Mouse (Mus musculus) limb, embryonic 11.5 days (tissue): ENCODE measurements at regions not wholly inside any gene's neighbourhood (a gene's known extent, or its start where the extent isn't known, plus 50 kb on each side); places are given as distances from the start of the nearest gene placed in this dataset.

Experiments used
- ATAC-seq: fragments of 200-750 bp; cut with Nextera tagmentation; 2 replicates; pipeline ENCODE4 v1.8.0; 2017; ENCODE audit warnings: low read depth; ENCODE audit not compliant: insufficient number of reproducible peaks, low FRiP score, low TSS enrichment
- DNase-seq: peaks from one replicate; pipeline ENCODE4 v3.0.0-alpha.2; 2015; ENCODE audit warnings: low spot score
- H3K27ac ChIP-seq: fragments of 300-500 bp; sonication (generic); replicated peaks from 2 replicates; pipeline ENCODE4 v1.5.1; 2014; ENCODE audit warnings: low read depth, mild to moderate bottlenecking, low read length
- H3K27me3 ChIP-seq: fragments of 300-500 bp; sonication (generic); 2 replicates; pipeline ENCODE4 v1.6.1; 2014; ENCODE audit warnings: mild to moderate bottlenecking, low read length, mixed read lengths; ENCODE audit not compliant: control insufficient read depth, insufficient read depth
- H3K36me3 ChIP-seq: fragments of 300-500 bp; sonication (generic); 2 replicates; pipeline ENCODE4 v1.6.1; 2014; ENCODE audit warnings: mild to moderate bottlenecking, low read length, moderate library complexity, mixed read lengths; ENCODE audit not compliant: control insufficient read depth, insufficient read depth
- H3K4me1 ChIP-seq: fragments of 300-500 bp; sonication (generic); 2 replicates; pipeline ENCODE4 v1.6.1; 2014; ENCODE audit warnings: low read length, mixed read lengths; ENCODE audit not compliant: control insufficient read depth, insufficient read depth
- H3K4me2 ChIP-seq: fragments of 300-500 bp; sonication (generic); 2 replicates; pipeline ENCODE4 v1.6.1; 2014; ENCODE audit warnings: low read depth, mild to moderate bottlenecking, moderate library complexity; ENCODE audit not compliant: severe bottlenecking
- H3K4me3 ChIP-seq: fragments of 300-500 bp; sonication (generic); 2 replicates; pipeline ENCODE4 v1.5.1; 2014; ENCODE audit warnings: low read depth, low read length
- H3K9ac ChIP-seq: fragments of 300-500 bp; sonication (generic); 2 replicates; pipeline ENCODE4 v1.6.1; 2014; ENCODE audit warnings: mild to moderate bottlenecking, low read length
- H3K9me3 ChIP-seq: fragments of 300-500 bp; sonication (generic); 2 replicates; pipeline ENCODE4 v1.6.1; 2016; ENCODE audit warnings: low read length; ENCODE audit not compliant: control insufficient read depth
- WGBS: fragments of 180-500 bp; shearing (Covaris S2); extraction: QIAGEN DNeasy Blood & Tissue Kit; methylation state at CpG from one replicate; pipeline ENCODE4 v1.1.7; 2014; 5-methylcytosine and 5-hydroxymethylcytosine counted together

DNA sequence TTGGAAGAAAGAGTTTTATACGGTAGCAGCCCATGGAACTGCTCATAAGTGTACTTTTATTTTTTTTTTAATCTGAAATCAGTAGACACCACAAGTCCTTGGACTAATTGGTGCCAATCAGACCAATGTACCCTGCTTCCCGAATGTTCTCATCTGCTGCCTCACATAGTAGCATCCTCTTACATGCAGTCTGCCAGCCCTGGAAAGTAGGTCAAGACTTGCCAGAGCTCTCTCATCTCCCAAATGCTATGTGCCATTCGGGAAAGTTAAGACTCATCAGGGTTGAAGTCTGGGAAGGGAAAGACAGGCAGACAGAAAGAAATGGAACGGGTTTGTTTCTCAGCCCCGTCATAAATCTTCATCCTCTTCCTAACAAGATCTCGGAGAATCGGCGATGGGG lies 115.2 kb upstream of the Rbms3 start:
- no peak overlapping the region for H3K4me2 ChIP-seq
- H3K9ac ChIP-seq, result no peak overlapping the region
- H3K36me3 ChIP-seq, result no peaks in the 10 kb centered on the region
- ATAC-seq, result no peak
- no peaks in the 10 kb centered on the region for H3K9me3 ChIP-seq
- WGBS, result 91% methylated on average over 8 of the region's 8 CpGs
- DNase-seq, result no peak
- no peaks in the 10 kb centered on the region for H3K4me1 ChIP-seq
- H3K27ac ChIP-seq, result no peak overlapping the region
- H3K4me3 ChIP-seq, result no peak overlapping the region
- H3K27me3 ChIP-seq, result no peaks in the 10 kb centered on the region

- Histone ChIP-seq H3K4me3 (no peak overlapping the region), H3K27ac (no peak overlapping the region), H3K9ac (no peak overlapping the region), H3K27me3 (no peaks in the 10 kb centered on the region), H3K4me2 (no peak overlapping the region), H3K4me1 (no peaks in the 10 kb centered on the region), H3K9me3 (no peaks in the 10 kb centered on the region), H3K36me3 (no peaks in the 10 kb centered on the region)
- WGBS, result 91% methylated on average over 6 of the region's 6 CpGs
- ATAC-seq (no peak), DNase-seq (no peak)
These were observed 99.7 kb upstream of the Rbms3 start for GRCm38 (mm10) chr9:117729366-117729765.

- DNase-seq, result peak; percentile 31
- 74% methylated on average over 7 of the region's 7 CpGs for WGBS
These were observed 90.5 kb upstream of the Rbms3 start for GRCm38 (mm10) chr9:117720161-117720598.

GRCm38 (mm10) chr9:117717346-117717745 lies 87.6 kb upstream of the Rbms3 start:
- Histone ChIP-seq H3K27me3 (no peaks in the 10 kb centered on the region), H3K4me2 (no peak overlapping the region), H3K4me1 (no peaks in the 10 kb centered on the region), H3K27ac (no peak overlapping the region), H3K9me3 (no peaks in the 10 kb centered on the region), H3K4me3 (no peak overlapping the region), H3K9ac (no peak overlapping the region), H3K36me3 (no peaks in the 10 kb centered on the region)
- ATAC-seq (no peak), DNase-seq (no peak)
- WGBS, result 86% methylated on average over 4 of the region's 4 CpGs

More at GRCm38 (mm10) chr9:117720161-117720598, 90.5 kb upstream of the Rbms3 start:
- H3K36me3 ChIP-seq, result no peaks in the 10 kb centered on the region
- H3K27me3 ChIP-seq, result no peaks in the 10 kb centered on the region
- ATAC-seq, result no peak
- H3K9ac ChIP-seq, result no peak overlapping the region
- H3K4me1 ChIP-seq, result no peaks in the 10 kb centered on the region
- no peak overlapping the region for H3K27ac ChIP-seq
- H3K4me3 ChIP-seq, result no peak overlapping the region
- no peaks in the 10 kb centered on the region for H3K9me3 ChIP-seq
- H3K4me2 ChIP-seq, result no peak overlapping the region

DNA sequence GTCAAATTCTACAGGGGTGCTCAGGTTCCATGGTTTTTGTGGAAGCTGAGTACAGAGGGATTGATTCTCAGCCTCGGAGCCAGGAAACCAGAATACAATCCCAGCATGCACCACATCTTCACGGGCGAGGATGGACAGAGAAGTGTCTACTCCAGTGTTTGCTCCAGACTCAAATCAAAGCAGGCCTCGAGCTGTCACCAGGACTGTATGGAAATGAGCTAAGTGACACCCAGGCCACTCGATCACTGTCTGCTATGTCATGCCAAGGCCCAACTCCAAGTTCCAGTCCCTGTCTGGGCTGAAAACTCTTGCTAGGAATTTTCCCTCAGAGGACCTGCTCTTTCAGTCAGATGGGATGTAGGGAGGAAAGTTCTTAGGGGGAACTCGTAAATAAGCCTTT lies 86.8 kb upstream of the Rbms3 start:
- 85% methylated on average over 6 of the region's 6 CpGs for WGBS

DNA sequence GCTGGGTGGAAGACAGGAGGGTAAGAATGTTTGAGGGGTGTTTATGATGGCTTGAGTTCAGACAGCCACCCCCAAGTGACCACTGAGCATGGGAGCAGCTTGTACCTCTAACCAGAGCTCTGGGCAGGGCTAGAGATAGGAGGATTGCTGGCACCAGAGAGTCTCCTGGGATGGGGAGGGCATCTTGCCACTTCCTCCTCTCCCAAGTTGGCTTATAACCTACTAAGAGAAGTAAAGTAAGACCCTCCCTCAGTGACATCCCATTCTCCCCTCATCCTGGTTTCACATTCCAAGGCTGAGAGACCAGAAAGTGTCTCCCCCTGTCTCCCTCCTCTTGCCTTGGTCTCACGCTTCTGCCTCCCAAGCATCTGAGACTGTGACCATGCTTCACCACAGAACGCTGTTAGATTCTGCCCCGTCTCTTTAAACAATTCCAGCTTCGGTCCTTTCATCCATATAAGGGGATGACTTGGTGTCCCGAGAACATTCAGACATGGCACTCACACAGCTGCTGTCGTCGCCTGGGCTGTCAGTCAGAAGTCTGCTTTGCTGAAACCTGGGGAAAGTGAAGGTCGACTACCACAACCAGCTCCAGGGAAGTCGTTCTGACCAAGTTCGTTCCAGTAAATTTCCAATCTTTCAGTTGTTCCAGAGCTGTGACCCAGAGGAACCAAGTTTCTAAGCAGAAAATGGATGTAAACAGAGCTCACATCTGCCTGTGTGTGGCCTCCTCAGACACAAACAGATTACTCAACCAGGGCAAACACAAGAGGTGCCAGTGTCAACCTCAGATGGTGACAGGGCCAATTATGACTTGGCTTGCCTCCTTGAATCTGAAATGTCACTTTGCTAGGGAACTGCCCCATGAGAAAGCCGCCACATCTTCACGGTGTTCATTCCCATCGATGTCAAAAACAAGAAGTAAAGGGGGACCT lies 85.3 kb upstream of the Rbms3 start:
- no peak overlapping the region for H3K4me2 ChIP-seq
- no peaks in the 10 kb centered on the region for H3K9me3 ChIP-seq
- no peaks in the 10 kb centered on the region for H3K27me3 ChIP-seq
- ATAC-seq, result no peak
- H3K9ac ChIP-seq, result no peak overlapping the region
- 84% methylated on average over 13 of the region's 13 CpGs for WGBS
- H3K4me3 ChIP-seq, result no peak overlapping the region
- H3K36me3 ChIP-seq, result no peaks in the 10 kb centered on the region
- no peak for DNase-seq
- no peaks in the 10 kb centered on the region for H3K4me1 ChIP-seq
- H3K27ac ChIP-seq, result no peak overlapping the region

More for the DNA sequence above, 86.8 kb upstream of the Rbms3 start:
- no peaks in the 10 kb centered on the region for H3K36me3 ChIP-seq
- H3K4me3 ChIP-seq, result no peak overlapping the region
- no peaks in the 10 kb centered on the region for H3K9me3 ChIP-seq
- H3K27me3 ChIP-seq, result no peaks in the 10 kb centered on the region
- H3K9ac ChIP-seq, result no peak overlapping the region
- no peak overlapping the region for H3K4me2 ChIP-seq
- ATAC-seq (no peak), DNase-seq (no peak)
- no peak overlapping the region for H3K27ac ChIP-seq
- no peaks in the 10 kb centered on the region for H3K4me1 ChIP-seq

DNA sequence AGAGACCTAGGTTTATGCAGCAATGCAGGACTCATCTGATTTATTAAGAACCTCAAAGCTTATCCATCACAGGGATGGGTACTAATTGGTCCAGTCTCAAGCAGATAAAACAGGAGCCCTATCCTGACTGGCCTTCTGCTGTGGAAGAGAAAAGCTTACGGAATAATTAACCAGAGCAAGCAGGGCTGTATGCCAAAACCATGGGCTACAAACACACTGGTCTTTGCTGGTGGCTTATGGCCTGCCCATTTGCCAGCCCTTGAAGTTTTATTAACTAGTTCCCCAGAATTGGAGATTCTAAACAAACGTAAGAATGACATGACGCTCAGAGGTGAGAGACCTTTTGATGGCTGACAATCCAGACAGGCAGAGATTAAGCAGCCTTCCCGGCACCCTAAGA lies 83.4 kb upstream of the Rbms3 start:
- 63% methylated on average over 4 of the region's 4 CpGs for WGBS
- H3K27ac ChIP-seq, result no peak overlapping the region
- no peak for ATAC-seq

GRCm38 (mm10) chr9:117711793-117712192 lies 82.1 kb upstream of the Rbms3 start:
- Histone ChIP-seq H3K4me2 (no peak overlapping the region), H3K4me1 (no peaks in the 10 kb centered on the region), H3K27me3 (no peaks in the 10 kb centered on the region), H3K36me3 (no peaks in the 10 kb centered on the region), H3K9me3 (no peaks in the 10 kb centered on the region), H3K9ac (no peak overlapping the region), H3K27ac (no peak overlapping the region), H3K4me3 (no peak overlapping the region)
- 84% methylated on average over 5 of the region's 5 CpGs for WGBS
- DNase-seq, result no peak
- no peak for ATAC-seq

More for the DNA sequence above, 83.4 kb upstream of the Rbms3 start:
- DNase-seq, result no peak
- H3K27me3 ChIP-seq, result no peaks in the 10 kb centered on the region
- H3K36me3 ChIP-seq, result no peaks in the 10 kb centered on the region
- no peak overlapping the region for H3K4me3 ChIP-seq
- no peaks in the 10 kb centered on the region for H3K9me3 ChIP-seq
- H3K9ac ChIP-seq, result no peak overlapping the region
- no peak overlapping the region for H3K4me2 ChIP-seq
- no peaks in the 10 kb centered on the region for H3K4me1 ChIP-seq
